ENCODE assay signal across 27 mouse cellular contexts in the genomic region with DNA sequence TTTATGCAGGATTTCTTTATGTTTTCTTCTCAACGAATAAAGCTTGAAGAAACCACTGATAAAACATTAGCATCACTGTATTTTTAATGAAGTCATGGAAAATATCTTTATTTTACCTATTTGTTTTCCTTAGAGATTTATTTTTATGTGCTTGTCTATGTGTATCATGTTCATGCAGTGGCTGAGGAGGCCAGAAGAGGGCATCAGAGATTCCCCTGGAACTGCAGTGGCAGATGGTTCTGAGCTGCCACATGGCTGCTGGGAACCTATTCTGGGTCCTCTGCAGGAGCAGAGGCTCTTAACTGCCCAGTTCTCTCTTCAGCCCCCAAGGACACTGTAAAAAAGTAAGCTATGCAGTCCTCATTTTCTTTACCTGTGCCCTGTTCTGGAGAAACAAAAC. TPM values are rescaled to one million over a fixed set of nuclear protein-coding genes. Genes with fewer than 3 reads are reported as not detected.
A peak's percentile ranks its signal among the peaks of the same experiment; 100 is the strongest.
DNase-seq lines count a peak whose midpoint lies in the region; ATAC-seq and TF ChIP-seq lines count a peak whose summit lies in the region.
"Had no signal": no experiment of that assay in that cellular context is flagged by ENCODE, and none has a peak within 500 bp of the region (broad histone marks: within the 10 kb centered on the region; RNA-seq: fewer than 3 reads in every experiment).

No protein-coding gene starts in this region.

- H3K9me3 ChIP-seq in lung, postnatal 0 days (ENCODE audit: low read length): no peaks in the 10 kb centered on the region
- no peaks in the 10 kb centered on the region for H3K9me3 ChIP-seq in ES-E14 (ENCODE audit: control insufficient read depth, insufficient read depth, low read depth, low read length)
- H3K9me3 ChIP-seq: forebrain, embryonic 15.5 days had no signal

- peaks cover 8% of the 10 kb centered on the region for H3K4me1 ChIP-seq in kidney, adult 2 months (ENCODE audit: control insufficient read depth, insufficient read depth, low read length)
- peaks cover 15% of the 10 kb centered on the region for H3K4me1 ChIP-seq in lung, adult 2 months (ENCODE audit: control insufficient read depth, insufficient read depth, low read length)
- peaks cover 3% of the 10 kb centered on the region; the same call in 1 of the 2 replicates for H3K4me1 ChIP-seq in lung, postnatal 0 days (ENCODE audit: insufficient read depth, low read depth, low read length)
- H3K4me1 ChIP-seq in ES-E14 (ENCODE audit: control insufficient read depth in 2 of 2, insufficient read depth in 2 of 2, low read length in 2 of 2, poor library complexity in 1 of 2): peaks cover 4 to 19% of the 10 kb centered on the region in 2 experiments; a peak in 3 of 4 replicates

- no peak overlapping the region for H3K4me3 ChIP-seq in kidney, adult 2 months (ENCODE audit: insufficient read depth, low read depth, low read length)
- no peak overlapping the region for H3K4me3 ChIP-seq in lung, adult 2 months (replicated peaks; ENCODE audit: extremely low read depth, low read depth, low read length)
- no peak overlapping the region for H3K4me3 ChIP-seq in lung, postnatal 0 days (ENCODE audit: low read depth, low read length)
- no peak overlapping the region for H3K4me3 ChIP-seq in ES-E14 (ENCODE audit: insufficient read depth in 1 of 2, low read depth in 1 of 2, low read length in 2 of 2, poor library complexity in 1 of 2, severe bottlenecking in 1 of 2)
- H3K4me3 ChIP-seq: embryonic facial prominence, embryonic 10.5 days; forebrain, embryonic 15.5 days; hindbrain, embryonic 13.5 days; limb, embryonic 12.5 days had no signal

- TF ChIP-seq EP300 in lung, postnatal 0 days (IDR thresholded peaks at IDR 0.05): no peak

- DNase-seq in kidney, adult 2 months: no peak
- no peak for DNase-seq in kidney, adult 9 months
- DNase-seq in lung, adult 2 months: no peak
- no peak for DNase-seq in lung, postnatal 0 days (ENCODE audit: low spot score)
- no peak for DNase-seq in ES-E14 (ENCODE audit: low read depth, low spot score)
- no peak for DNase-seq in thymus, postnatal 10 days (ENCODE audit: low spot score in 2 of 2)
- DNase-seq in spleen, adult 18-20 months: no peak
- DNase-seq: adrenal gland, adult 2 months; B cell, adult 2 months; cerebellum, adult 11 months; cerebellum, adult 9-11 months; gastrocnemius, postnatal 10 days; heart, adult 18-20 months; lung, postnatal 10 days; thymus, postnatal 14 days had no signal

- TF ChIP-seq CTCF in kidney, adult 2 months (conservative IDR thresholded peaks at IDR 0.05; ENCODE audit: insufficient read depth, insufficient read length, low read depth, low read length): peak; percentile 14; the same call in 1 of the 2 replicates
- 0 out of 2 replicates have a peak, but pooled peaks have one; percentile 20 for TF ChIP-seq CTCF in lung, adult 2 months (IDR thresholded peaks at IDR 0.05; ENCODE audit: insufficient read depth, low read length)
- no peak for TF ChIP-seq CTCF in lung, postnatal 0 days (IDR thresholded peaks at IDR 0.05)

- H3K9ac ChIP-seq in lung, postnatal 0 days (replicated peaks; ENCODE audit: low read depth): no peak overlapping the region
- H3K9ac ChIP-seq in ES-E14 (ENCODE audit: insufficient read depth, low read depth, low read length, poor library complexity, severe bottlenecking): no peak overlapping the region
- H3K9ac ChIP-seq: forebrain, embryonic 15.5 days; hindbrain, embryonic 13.5 days; limb, embryonic 12.5 days; liver, embryonic 14.5 days had no signal

- in situ Hi-C loops in ES-E14 (cut with MboI; ENCODE audit: low sequenced_read_pairs in 2 of 2, unreplicated experiment in 2 of 2): no loop called here

- H3K36me3 ChIP-seq in kidney, adult 2 months (ENCODE audit: control insufficient read depth, insufficient read depth, low read length): no peaks in the 10 kb centered on the region
- no peaks in the 10 kb centered on the region for H3K36me3 ChIP-seq in lung, postnatal 0 days (ENCODE audit: insufficient read depth, low read length)
- no peaks in the 10 kb centered on the region for H3K36me3 ChIP-seq in ES-E14 (ENCODE audit: control insufficient read depth, insufficient read depth, low read length, poor library complexity, severe bottlenecking)
- H3K36me3 ChIP-seq: forebrain, embryonic 15.5 days; hindbrain, embryonic 13.5 days; limb, embryonic 12.5 days had no signal

- no peak overlapping the region for H3K27ac ChIP-seq in kidney, adult 2 months (ENCODE audit: insufficient read depth, low read depth, low read length)
- H3K27ac ChIP-seq in lung, postnatal 0 days (ENCODE audit: low read length): no peak overlapping the region
- no peak overlapping the region for H3K27ac ChIP-seq in ES-E14 (ENCODE audit: insufficient read depth, low read depth, low read length, poor library complexity, severe bottlenecking)
- H3K27ac ChIP-seq: embryonic facial prominence, embryonic 10.5 days; forebrain, embryonic 15.5 days; hindbrain, embryonic 13.5 days; limb, embryonic 12.5 days; liver, embryonic 14.5 days had no signal

- no peaks in the 10 kb centered on the region for H3K27me3 ChIP-seq in kidney, adult 2 months (replicated peaks; ENCODE audit: control insufficient read depth, insufficient read depth, low read length)
- H3K27me3 ChIP-seq in lung, postnatal 0 days (replicated peaks; ENCODE audit: insufficient read depth, low read length): no peaks in the 10 kb centered on the region
- H3K27me3 ChIP-seq: CH12.LX; forebrain, embryonic 15.5 days; hindbrain, embryonic 13.5 days; limb, embryonic 12.5 days had no signal

- ATAC-seq in lung, postnatal 0 days: no peak
- ATAC-seq: forebrain, embryonic 15.5 days; intestine, embryonic 16.5 days had no signal

- TF ChIP-seq POLR2A in kidney, adult 2 months (IDR thresholded peaks at IDR 0.05; ENCODE audit: low read depth, low read length): no peak
- no peak for TF ChIP-seq POLR2A in lung, adult 2 months (IDR thresholded peaks at IDR 0.05; ENCODE audit: borderline replicate concordance, extremely low read depth, low read depth, low read length)

- no peak overlapping the region for H3K4me2 ChIP-seq in lung, postnatal 0 days (replicated peaks; ENCODE audit: low read depth, low read length)
- H3K4me2 ChIP-seq: forebrain, embryonic 15.5 days; hindbrain, embryonic 13.5 days; limb, embryonic 12.5 days; midbrain, embryonic 11.5 days had no signal

- 88% methylated on average over 1 of the region's 1 CpGs for WGBS in kidney, adult 2 months
- 80% methylated on average over 1 of the region's 1 CpGs for WGBS in lung, adult 2 months
- WGBS in lung, postnatal 0 days: 80% methylated on average over 1 of the region's 1 CpGs

TF ChIP-seq in ES-E14, 5 proteins besides CTCF, POLR2A, EP300 and RAD21:
- TF ChIP-seq HCFC1 (IDR thresholded peaks at IDR 0.05; ENCODE audit: borderline replicate concordance, insufficient read depth, low read length): no peak
- peak; percentile 27; the same call in 1 of the 2 replicates for TF ChIP-seq ZC3H11A (IDR thresholded peaks at IDR 0.05; ENCODE audit: borderline replicate concordance, low read depth, low read length)
- TF ChIP-seq ZNF384 (IDR thresholded peaks at IDR 0.05; ENCODE audit: low read depth, low read length): no peak
TF ChIP-seq in ES-E14: peak in this region for 1.

RNA-seq across cellular contexts. Expression of a gene that starts 26.6 kb away (rescaled TPM):
- 39.2 and 44.2 TPM in 2 replicates for polyA plus RNA-seq in kidney, adult 2 months (2012; rRNA removed)
- 79.0 and 79.9 TPM in 2 replicates for polyA plus RNA-seq in lung, adult 2 months (2012; rRNA removed)
- polyA plus RNA-seq in lung, postnatal 0 days (2015; fragmentation: Nextera tagmentation; extraction: Ambion mirVana): 19.4 and 25.4 TPM in 2 replicates
- 59.8 and 75.6 TPM in 2 replicates for total RNA-seq in ES-E14 (2012; rRNA removed)
- total RNA-seq: common myeloid progenitor, adult 5-6 weeks; megakaryocyte progenitor cell, adult 5-6 weeks; monocyte, adult 5-6 weeks; neutrophil, adult 5-6 weeks had no signal
